Comparison of ENCODE assay signal across 17 mouse cellular contexts in genomic region chr2:81023620-81024019, GRCm38 (mm10).
"Had no signal": no experiment of that assay in that cellular context is flagged by ENCODE, and none has a peak within 500 bp of the region (broad histone marks: within the 10 kb centered on the region; RNA-seq: fewer than 3 reads in every experiment).

No protein-coding gene starts in this region.

- H3K9ac ChIP-seq: liver, embryonic 13.5 days; midbrain, embryonic 12.5 days; midbrain, embryonic 15.5 days; neural tube, embryonic 12.5 days; neural tube, embryonic 15.5 days had no signal

- H3K4me2 ChIP-seq: liver, embryonic 13.5 days; midbrain, embryonic 12.5 days; midbrain, embryonic 15.5 days; neural tube, embryonic 12.5 days; neural tube, embryonic 15.5 days had no signal

- H3K4me1 ChIP-seq: liver, embryonic 13.5 days; midbrain, embryonic 12.5 days; midbrain, embryonic 15.5 days; neural tube, embryonic 12.5 days; neural tube, embryonic 15.5 days had no signal

- H3K9me3 ChIP-seq: liver, embryonic 13.5 days; midbrain, embryonic 12.5 days; midbrain, embryonic 15.5 days; neural tube, embryonic 12.5 days; neural tube, embryonic 15.5 days had no signal

- DNase-seq: kidney, postnatal 14 days; kidney, postnatal 4 days; liver, embryonic 13.5 days; lung, adult 2 months; right cerebral cortex, adult 18-20 months; right cerebral cortex, postnatal 14 days; right cerebral cortex, postnatal 4 days; thymus, adult 2 months; thymus, postnatal 14 days; thymus, postnatal 4 days had no signal

- H3K27ac ChIP-seq: left cerebral cortex, adult 2 months; liver, embryonic 13.5 days; macrophage; midbrain, embryonic 12.5 days; midbrain, embryonic 15.5 days; neural tube, embryonic 12.5 days; neural tube, embryonic 15.5 days; stomach, postnatal 0 days had no signal

- H3K4me3 ChIP-seq: left cerebral cortex, adult 2 months; liver, embryonic 13.5 days; midbrain, embryonic 12.5 days; midbrain, embryonic 15.5 days; neural tube, embryonic 12.5 days; neural tube, embryonic 15.5 days had no signal

- ATAC-seq: midbrain, embryonic 15.5 days had no signal

- H3K36me3 ChIP-seq: liver, embryonic 13.5 days; midbrain, embryonic 12.5 days; midbrain, embryonic 15.5 days; neural tube, embryonic 12.5 days; neural tube, embryonic 15.5 days had no signal

- H3K27me3 ChIP-seq: liver, embryonic 13.5 days; midbrain, embryonic 12.5 days; midbrain, embryonic 15.5 days; neural tube, embryonic 12.5 days; neural tube, embryonic 15.5 days had no signal
